Mouse (Mus musculus): ENCODE measurements around the gene Zfp655.
"Not testable (repeated sequence)": the region's sequence is repeated elsewhere in the genome, so short reads cannot be mapped to it uniquely, and the experiment has no call there.

Zfp655 gene

DNA sequence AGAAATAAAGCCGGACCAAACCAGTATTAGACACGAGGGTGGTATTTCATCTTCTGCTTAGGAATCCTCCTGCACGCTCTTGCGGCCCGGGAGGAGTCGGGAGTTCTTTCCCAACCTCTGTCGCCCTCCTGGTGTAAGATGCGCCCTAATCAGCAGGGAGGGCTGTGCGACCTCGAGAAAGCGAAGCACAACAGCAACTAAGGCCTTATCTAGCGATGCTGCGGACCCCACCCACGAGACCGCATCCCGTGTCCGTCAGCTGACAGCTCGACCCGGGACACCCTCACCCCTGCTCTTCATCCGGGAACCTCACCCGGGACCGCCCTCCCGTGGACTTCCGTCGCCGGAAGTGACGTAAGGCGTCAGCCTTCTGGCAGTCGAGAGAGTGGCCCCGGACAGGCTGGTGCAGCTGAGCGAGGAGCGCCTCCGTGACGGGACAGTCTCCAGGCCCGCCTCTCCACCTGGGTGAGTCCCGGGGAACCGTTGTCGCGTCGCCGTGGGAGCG is at the start of gene Zfp655:
TSS of gene Zfp655 (plus strand) at position 349 of the 505 bp plus-strand sequence.
- DNase-seq (ENCODE audit: low spot score in 2 of 2), result peak; percentile 96

DNA sequence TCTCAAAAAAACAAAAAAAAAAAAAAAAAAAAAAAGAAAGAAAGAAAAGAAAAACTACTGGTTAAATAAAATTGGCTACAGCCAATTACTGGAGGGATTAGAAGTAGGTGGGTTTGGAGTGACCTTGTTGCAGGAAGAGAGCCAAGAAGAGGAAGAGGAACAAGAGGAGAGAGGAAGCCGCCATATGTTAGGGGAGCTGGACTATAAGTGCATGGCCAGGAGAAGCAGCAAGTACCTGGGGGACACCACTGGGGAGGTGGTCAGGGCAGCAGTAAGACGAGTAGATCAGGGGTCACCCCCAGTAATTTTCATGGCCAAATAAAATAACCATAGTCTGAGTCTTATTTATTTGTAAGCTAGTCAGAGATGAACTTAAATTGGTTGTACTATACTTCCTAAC is 46.3 kb upstream of the Zfp655 start:
- DNase-seq (ENCODE audit: low spot score in 2 of 2), result no peak

DNA sequence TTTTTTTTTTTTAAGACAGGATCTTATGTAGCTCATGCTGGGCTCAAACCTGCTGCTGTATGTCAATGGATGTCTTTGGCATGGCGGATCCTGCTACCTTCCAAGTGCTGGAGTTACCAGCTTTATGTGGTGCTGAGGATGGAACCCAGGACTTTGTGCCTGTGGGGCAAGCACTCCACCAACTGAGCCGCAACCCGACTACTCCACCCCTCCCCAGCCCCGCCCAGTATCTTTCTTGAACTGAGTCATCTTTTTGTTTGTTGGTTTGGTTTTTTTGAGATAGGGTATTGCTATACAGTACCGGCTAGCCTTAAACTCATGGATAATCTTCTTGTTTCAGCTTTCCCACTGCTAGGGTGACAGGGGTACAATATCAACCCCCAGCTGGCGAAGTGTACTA is 42.1 kb upstream of the Zfp655 start:
- no peak for DNase-seq (ENCODE audit: low spot score in 2 of 2)

DNA sequence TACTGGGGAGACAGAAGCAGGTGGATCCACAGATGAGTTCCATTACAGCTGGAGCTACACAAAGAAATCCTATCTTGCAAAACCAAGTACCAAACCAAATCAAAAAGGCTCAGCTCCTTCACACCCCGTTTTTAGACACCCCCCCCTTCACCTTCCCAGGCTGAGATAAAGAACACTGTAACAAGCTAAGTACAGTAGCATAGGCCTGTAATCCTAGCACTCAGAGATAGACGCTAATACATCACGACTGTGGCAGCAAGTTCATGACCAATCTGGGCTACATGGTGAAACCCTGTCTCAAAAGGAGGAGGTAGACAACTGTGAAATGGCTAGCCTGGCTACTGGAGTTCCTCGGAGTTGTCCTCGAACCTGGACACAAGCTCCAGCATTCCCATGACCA is 41.1 kb upstream of the Zfp655 start:
- no peak for DNase-seq (ENCODE audit: low spot score in 2 of 2)

DNA sequence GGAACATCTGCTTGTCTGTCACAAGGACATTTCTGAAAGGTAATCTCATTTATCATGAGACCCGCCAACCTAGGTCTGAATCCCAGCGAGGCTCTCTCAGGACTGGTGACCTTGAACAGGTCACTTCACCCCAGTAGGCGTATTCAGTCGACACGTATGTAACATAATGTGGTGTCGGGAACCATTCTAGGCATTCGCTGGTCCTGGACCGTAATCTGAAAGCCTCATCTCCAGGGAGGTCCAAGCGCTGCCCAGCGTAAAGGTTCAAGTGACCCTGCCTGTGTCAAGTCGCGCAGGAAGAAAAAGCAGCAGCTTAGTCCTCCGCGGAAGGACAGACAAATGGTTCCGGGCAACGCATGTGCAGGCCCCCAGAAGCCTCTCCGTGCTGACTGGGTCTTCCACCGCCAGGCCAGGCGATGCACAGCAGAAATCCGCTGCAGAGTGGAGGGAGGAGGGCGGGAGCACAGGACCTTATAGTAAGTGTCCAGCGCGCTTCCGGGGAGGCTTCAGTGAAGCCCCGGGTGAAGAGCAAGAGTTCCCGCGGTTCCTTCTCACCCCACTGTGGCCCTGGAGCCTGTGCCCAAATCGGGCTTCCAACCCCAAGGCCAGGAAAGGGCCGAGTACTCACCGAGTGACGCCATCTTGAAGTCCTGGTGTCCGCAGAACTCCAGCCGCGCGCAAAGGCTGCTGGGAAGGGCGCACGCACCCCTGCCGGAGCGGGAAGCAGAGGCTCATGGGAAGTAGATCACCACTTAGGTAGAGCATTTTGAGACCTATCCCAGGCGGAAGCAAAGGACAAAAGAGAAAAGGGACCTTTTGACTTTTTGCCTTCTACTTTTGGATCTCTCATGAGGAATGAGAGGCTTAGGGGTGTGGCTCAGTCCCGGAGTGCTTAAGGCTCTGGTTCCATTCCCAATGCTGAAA is 40.4 kb upstream of the Zfp655 start:
- DNase-seq (ENCODE audit: low spot score in 2 of 2), result peak; percentile 79 to 87

DNA sequence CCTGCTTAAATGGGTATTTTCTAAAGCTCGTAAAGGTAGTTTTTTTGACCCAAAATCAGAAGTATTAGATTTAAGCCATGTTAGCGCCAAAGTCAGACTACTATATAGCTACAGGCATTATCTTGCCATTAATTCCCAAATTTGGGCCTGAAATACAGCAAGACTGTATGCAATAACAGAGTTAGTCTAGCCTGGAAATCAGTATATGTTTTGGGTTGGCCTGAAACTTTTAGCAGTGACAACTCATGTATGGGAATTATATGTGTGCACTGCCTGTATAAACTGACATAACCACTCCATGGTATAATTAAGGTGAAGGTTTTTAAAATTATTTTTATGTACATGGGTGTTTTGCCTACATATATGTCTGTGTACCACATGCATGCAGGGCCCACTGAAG is 39.6 kb upstream of the Zfp655 start, which contains the start of gene Atp5j2:
TSS of gene Atp5j2 (minus strand) at position 101 of the 400 bp plus-strand sequence.
- no peak for DNase-seq (ENCODE audit: low spot score in 2 of 2)

DNA sequence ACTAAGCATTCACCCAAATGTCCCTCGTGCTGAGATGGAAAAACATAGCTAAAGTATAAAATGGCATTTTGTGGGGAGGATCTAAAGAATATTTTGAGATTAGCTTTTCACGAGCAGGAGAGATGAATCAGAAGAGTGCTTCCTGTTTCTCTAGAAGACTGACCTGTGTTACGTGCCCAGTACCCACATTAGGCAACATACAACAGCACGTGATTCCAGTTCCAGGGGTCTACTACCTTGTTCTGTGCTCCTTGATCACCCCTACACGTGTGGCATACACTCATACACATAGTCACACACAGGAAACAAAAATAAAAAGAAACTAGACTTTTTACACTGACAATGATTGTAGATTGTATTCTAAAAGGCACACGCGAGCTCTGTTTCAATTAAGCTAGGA is 31.1 kb upstream of the Zfp655 start:
- no peak for DNase-seq (ENCODE audit: low spot score in 2 of 2)

DNA sequence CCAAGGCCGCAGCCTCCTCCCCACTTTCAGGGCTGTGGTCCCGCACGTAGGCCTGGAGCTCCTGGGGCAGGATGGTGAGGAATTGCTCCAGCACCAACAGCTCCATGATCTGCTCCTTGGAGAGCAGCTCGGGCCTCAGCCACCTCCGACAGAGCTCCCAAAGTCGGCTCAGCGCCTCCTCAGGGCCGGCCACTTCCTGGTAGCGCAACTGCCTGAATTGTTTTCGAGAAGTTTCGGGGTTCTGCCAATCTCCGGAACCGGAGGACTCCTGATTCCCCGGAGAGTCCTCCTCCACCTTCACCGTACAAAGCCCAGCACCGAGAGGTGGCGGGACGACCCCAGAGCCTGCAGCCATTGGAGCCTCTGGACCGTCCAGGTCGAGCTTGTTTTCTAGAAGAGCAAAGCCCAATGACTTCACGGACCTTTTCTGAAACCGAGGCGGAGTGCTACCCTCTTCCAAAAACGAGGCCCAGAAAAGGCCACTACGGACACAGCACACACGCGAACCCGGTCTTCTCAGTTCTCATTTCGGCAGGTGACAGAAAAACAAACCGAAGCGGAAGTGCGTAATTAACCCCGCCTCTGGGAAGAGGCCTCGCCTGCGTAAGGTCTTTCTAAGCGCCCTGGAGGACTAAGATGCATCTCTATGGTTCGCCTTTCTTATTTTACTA is 30.1 kb upstream of the Zfp655 start, which contains the start of gene Zkscan14:
TSS of gene Zkscan14 (minus strand) at position 548 of the 671 bp plus-strand sequence.
- DNase-seq (ENCODE audit: low spot score in 2 of 2), result peak; percentile 47 to 58

DNA sequence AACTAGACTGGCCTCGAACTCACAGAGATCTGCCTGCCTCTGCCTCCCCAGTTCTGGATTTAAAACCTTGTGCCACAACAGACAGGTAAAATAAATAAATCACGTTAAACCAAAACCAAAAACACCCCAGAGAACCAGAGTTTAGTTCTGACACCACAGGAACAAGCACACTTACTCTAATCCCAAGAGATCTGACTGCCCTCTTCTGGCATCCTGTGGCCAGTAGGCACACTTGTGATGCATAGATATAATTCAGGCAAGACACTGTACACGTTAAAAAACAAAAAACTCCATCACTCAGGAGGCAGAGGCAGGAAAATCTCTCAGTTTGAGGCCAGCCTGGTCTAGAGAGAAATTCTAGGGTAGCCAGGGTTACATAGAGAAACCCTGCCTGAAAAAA is 29.1 kb upstream of the Zfp655 start:
- DNase-seq (ENCODE audit: low spot score in 2 of 2), result no peak

DNA sequence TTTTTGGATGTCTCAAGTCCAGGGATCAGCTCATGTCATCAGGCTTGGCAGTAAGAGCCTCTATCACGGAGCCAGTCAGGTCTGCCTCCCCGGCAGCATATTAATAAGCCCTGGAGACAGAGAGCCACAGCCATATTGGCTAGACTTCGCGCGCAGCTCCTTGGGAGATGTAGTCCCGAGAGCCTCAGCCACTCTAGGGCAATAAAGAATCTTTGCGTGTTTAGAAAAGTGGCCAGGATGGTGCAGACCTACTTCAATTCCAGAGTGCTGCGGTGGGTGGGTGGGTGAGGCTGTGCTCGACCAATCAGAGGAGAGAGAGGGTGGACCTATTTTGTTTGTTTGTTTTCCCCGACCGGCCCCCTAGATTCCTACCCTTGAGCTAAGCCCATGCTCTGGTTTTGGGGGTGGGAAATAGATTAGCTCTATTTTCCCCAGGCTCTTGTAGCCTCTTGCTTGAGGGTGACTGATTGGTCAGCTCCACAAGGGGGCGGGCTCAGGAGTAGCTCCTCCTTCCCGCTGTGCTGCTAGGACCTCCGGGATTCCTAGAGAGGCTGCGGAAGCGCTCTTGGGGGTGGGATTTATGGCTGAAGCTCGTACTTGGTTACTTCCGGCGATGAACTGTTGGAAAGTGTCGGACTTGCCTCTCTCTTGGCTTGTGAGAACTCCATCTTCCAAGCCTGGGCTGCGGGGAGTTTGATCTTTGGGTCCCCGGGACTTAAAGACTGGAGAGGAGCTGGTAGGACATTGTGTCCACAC is 27.4 kb upstream of the Zfp655 start, which contains the start of gene Zkscan5:
TSS of gene Zkscan5 (plus strand) at position 627 of the 756 bp plus-strand sequence.
- DNase-seq (ENCODE audit: low spot score in 2 of 2), result peak; percentile 96 to 98

DNA sequence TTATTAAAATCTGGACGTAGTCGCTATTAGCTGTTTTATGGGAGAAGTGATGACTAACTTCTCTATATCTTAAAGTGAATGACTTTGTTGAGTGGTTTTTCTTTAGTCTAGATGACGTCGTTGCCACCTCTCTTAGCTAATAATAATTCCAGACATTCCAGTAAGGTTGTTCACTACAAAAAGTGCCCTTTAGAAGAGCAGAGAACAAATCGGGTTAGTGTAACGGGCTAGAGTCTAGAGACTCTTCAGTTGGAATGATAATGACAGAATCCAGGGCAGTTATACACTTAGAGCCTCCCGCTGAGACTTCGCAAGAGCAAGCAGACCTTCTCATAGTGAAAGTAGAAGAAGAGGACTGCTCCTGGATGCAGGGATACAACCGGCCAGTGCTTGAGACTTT is 26.5 kb upstream of the Zfp655 start:
- DNase-seq (ENCODE audit: low spot score in 2 of 2), result no peak

DNA sequence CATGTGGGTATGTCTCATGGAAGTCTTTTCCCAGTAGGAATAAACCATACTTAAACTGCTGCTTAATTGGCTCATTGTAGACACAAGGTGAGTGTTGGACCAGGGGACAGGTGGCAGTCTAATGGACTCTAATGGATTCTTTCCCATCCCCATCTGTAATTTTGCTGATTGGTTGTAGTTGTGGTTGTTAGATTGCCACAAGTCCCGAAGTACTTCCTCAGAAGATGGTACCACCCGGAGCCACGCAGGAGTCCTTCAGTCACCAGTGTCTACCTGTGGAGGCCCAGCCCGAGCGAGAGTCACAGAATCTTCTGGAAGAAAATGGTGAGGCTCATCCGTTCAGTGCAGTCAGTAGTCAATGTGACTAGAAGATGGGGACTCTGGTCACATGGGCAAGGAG is 24.1 kb upstream of the Zfp655 start:
- DNase-seq (ENCODE audit: low spot score in 2 of 2), result no peak

DNA sequence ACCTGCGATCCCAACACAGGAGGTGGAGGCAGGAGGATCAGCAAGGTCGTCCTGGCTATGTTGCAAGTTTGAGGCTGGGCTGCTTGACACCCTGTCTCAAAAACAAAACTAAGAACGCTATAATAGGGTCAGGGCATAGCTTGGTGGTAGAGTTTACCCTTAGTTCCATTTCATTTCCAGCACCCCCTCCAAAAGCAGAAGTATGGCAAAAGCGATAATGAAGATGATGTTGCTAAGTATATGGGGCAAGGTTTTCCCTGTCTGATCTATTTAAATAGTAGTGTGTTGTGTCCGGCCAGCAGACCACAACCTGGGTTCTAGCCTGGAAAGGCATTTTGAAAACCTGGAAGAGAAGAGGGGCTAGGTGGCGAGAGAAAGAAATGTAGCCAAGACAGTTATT is 23.6 kb upstream of the Zfp655 start:
- no peak for DNase-seq (ENCODE audit: low spot score in 2 of 2)

DNA sequence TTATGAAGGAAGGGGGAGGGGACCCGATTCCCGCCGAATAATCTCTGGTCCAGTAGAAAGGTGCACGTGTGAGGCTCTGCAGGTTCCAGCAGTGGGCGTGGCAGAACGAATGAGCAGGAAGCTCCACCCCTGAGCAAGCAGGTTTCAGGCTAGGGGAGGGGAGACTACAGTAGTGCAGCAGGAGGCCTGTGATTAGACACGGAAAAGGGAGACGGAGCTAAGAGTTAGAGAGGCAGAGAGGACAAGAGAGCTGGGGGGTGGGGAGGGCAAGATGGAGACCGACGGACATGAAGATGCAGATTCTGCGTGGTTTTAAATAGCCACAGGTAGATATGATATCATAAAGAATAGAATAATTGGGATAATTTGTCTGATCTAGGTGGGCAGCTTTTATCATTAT is 23.1 kb upstream of the Zfp655 start:
- DNase-seq (ENCODE audit: low spot score in 2 of 2), result not testable (repeated sequence)

DNA sequence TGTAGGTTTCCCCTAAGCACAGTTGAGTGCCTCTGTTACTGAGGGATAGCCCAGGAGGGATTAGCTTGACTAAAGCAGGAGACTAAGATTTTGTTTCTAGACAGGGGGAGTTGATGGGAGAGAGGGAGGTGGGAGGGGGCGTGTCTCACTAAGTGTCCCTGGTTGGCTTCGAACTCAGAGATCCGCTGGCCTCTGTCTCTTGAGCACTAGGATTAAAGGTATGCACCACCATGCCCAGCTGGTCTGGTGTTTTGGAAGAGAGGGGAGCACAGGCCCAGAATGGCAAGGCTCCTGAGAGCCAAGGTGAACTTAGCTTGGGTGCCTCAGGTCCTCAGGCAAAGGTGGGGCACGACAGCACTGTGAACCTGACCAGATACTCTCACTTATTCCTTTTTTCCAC is 20.2 kb upstream of the Zfp655 start:
- no peak for DNase-seq (ENCODE audit: low spot score in 2 of 2)

DNA sequence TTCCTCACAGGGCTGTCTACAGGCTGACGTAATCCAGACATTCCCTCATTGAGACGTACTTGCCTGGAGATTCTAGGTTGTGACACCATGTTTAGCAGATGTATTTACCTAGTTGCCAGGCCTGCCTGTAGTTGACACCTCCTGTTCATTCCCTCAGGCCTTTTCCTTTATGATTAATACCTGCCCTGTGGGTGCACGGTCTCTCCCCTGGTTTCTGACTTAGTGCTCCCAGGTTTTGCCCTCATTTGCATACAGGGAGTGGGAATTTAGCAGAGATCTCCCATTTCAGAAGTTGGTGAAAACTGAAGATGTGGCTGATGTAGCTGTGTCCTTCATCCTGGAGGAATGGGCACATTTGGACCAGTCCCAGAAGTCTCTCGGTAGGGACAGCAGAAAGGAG is 19.3 kb upstream of the Zfp655 start:
- no peak for DNase-seq (ENCODE audit: low spot score in 2 of 2)

DNA sequence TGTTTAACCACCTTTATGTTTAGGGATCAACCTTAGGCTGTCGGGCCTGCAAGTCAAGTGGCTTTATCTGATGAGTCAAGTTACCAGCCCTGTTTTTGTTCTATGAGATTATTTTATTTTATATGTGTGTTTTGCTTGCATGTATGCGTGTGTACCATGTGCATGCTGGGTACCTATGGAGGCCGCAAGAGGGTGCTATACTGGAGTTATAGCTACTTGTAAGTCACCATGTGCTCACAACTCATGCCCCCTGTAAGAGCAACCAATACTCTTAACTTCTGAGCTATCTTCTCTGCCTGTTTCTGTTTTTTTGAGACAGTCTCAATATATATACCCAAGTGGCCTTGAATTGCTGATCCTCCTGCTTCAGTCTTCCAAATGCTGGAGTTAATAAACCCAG is 18.0 kb upstream of the Zfp655 start:
- no peak for DNase-seq (ENCODE audit: low spot score in 2 of 2)

DNA sequence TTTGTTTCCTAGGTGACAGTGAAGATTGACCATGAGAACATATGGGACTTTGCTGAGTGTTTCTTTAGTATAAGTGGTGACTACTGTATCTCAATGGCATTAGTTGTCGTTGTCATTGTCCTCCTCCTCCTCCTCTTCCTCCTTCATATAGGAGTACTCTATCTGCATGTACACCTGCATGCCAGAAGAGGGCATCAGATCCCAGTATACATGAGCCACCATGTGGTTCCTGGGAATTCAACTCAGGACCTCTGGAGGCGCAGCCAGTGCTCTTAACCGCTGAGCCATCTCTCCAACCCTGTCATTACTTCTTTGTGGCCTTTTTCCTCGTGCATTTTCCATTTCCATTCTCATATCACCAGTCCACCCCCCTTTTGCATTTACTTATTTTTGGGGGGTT is 16.8 kb upstream of the Zfp655 start:
- DNase-seq (ENCODE audit: low spot score in 2 of 2), result no peak

DNA sequence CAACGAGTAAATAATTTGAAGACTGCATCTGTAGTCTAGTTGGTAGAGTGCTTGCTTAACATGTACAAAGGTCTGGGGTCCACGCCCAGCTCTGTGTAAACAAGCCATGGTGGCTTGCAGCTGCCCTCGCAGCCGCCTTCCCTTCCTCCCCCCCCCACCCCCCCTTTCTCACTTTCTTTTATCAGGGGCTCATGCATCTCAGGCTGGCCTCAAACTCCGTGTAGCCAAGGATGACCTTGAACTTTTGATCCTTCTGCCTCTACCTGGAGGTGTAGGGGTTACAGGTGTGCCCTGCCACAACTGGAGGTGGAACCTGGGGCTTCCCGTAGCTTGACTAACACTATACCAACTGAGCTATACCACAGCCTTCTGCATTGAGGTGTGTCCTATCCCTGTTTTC is 13.8 kb upstream of the Zfp655 start:
- DNase-seq (ENCODE audit: low spot score in 2 of 2), result no peak

DNA sequence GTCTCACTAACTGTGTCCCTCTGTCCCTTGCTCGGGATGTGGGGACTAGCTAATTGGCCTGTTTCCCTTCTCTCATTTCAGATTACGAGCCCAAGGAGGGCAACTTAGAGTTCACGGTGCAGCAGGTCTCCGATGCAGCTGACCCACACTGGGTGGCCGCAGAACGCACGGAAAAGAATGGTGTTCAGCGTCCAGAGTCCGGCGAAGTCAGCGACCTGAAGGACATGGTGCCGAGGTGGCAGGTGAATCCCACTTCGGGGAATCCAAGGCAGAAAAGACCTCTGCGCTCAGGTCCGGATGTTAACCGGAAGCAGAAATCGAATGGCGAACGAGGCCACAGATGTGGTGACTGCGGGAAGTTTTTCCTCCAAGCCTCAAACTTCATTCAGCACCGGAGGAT is 13.3 kb upstream of the Zfp655 start:
- no peak for DNase-seq (ENCODE audit: low spot score in 2 of 2)

DNA sequence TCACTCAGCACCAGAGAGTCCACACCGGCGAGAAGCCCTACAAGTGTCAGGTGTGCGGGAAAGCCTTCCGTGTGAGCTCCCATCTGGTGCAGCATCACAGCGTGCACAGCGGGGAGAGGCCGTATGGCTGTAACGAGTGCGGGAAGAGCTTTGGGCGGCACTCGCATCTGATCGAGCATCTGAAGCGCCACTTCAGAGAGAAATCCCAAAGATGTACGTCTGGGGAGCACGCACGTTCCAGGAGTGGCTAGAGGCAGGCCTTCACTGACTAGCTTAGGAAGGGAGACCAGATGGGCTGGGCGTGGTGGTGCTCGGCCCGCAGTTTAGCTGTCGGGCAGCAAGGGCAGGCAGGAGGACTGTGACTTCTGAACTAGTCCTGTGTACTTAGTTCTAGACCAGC is 12.8 kb upstream of the Zfp655 start:
- no peak for DNase-seq (ENCODE audit: low spot score in 2 of 2)

DNA sequence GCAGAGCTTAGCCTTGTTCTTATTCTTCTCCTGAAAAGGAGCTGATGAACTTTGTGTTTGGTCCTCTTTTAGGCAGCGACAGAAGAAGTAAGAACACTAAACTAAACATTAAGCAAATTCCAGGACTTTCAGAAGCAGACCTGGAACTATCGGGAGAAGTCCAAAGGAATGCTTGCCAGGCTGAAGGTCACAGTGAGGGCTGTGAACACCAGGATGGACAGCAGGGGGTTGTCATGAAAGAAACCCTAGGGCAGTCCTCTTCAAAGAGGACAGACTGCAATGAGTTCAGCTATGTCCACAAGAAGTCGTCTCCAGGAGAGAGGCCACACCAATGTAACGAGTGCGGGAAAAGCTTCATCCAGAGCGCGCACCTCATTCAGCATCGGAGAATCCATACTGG is 11.5 kb upstream of the Zfp655 start:
- DNase-seq (ENCODE audit: low spot score in 2 of 2), result no peak

Data from frontal cortex, postnatal 14 days (tissue).